Mouse (Mus musculus): Measurements from ENCODE around the gene Ndel1.

Gene Ndel1

GRCm38 (mm10) chr11:68871748-68872147, at the start of gene Ndel1:
Gene Ndel1 (minus strand): TSS chr11:68871858.
- no peak for DNase-seq (ENCODE audit: low read depth, low spot score)

- no peak for DNase-seq (ENCODE audit: low read depth, low spot score)
These were observed 42.9 kb upstream of the Ndel1 start for GRCm38 (mm10) chr11:68914566-68914965.

GRCm38 (mm10) chr11:68911531-68912177, 40.0 kb upstream of the Ndel1 start:
- DNase-seq (ENCODE audit: low read depth, low spot score) = no peak

GRCm38 (mm10) chr11:68908846-68909503, 37.3 kb upstream of the Ndel1 start:
- no peak for DNase-seq (ENCODE audit: low read depth, low spot score)

- DNase-seq (ENCODE audit: low read depth, low spot score) = no peak
These were observed 35.6 kb upstream of the Ndel1 start for GRCm38 (mm10) chr11:68907251-68907650.

- no peak for DNase-seq (ENCODE audit: low read depth, low spot score)
These were observed 34.8 kb upstream of the Ndel1 start for GRCm38 (mm10) chr11:68906461-68906790.

GRCm38 (mm10) chr11:68905665-68906460, 34.2 kb upstream of the Ndel1 start:
- no peak for DNase-seq (ENCODE audit: low read depth, low spot score)

- no peak for DNase-seq (ENCODE audit: low read depth, low spot score)
These were observed 33.5 kb upstream of the Ndel1 start for GRCm38 (mm10) chr11:68905138-68905531.

GRCm38 (mm10) chr11:68904375-68905137, 32.9 kb upstream of the Ndel1 start:
- peak; percentile 56 for DNase-seq (ENCODE audit: low read depth, low spot score)

GRCm38 (mm10) chr11:68903775-68904174, 32.1 kb upstream of the Ndel1 start:
- no peak for DNase-seq (ENCODE audit: low read depth, low spot score)

- DNase-seq (ENCODE audit: low read depth, low spot score) = no peak
These were observed 31.2 kb upstream of the Ndel1 start for GRCm38 (mm10) chr11:68902823-68903222.

- no peak for DNase-seq (ENCODE audit: low read depth, low spot score)
These were observed 30.7 kb upstream of the Ndel1 start for GRCm38 (mm10) chr11:68902367-68902766.

- DNase-seq (ENCODE audit: low read depth, low spot score) = no peak
These were observed 30.3 kb upstream of the Ndel1 start for GRCm38 (mm10) chr11:68902047-68902364.

GRCm38 (mm10) chr11:68901351-68902046, 29.8 kb upstream of the Ndel1 start, which contains the start of gene Rpl26:
Gene Rpl26 (plus strand): TSS chr11:68901583.
- peak; percentile 99 for DNase-seq (ENCODE audit: low read depth, low spot score)

GRCm38 (mm10) chr11:68900519-68901350, 29.1 kb upstream of the Ndel1 start:
- no peak for DNase-seq (ENCODE audit: low read depth, low spot score)

GRCm38 (mm10) chr11:68899815-68900214, 28.2 kb upstream of the Ndel1 start:
- no peak for DNase-seq (ENCODE audit: low read depth, low spot score)

GRCm38 (mm10) chr11:68898790-68899189, 27.1 kb upstream of the Ndel1 start:
- DNase-seq (ENCODE audit: low read depth, low spot score) = no peak

GRCm38 (mm10) chr11:68897838-68898237, 26.2 kb upstream of the Ndel1 start:
- DNase-seq (ENCODE audit: low read depth, low spot score) = no peak

- DNase-seq (ENCODE audit: low read depth, low spot score) = no peak
These were observed 25.5 kb upstream of the Ndel1 start for GRCm38 (mm10) chr11:68897120-68897519.

- no peak for DNase-seq (ENCODE audit: low read depth, low spot score)
These were observed 24.6 kb upstream of the Ndel1 start for GRCm38 (mm10) chr11:68896247-68896646.
